Mouse (Mus musculus): ENCODE data around the gene Anks1b.

Anks1b gene

GRCm38 (mm10) chr10:89974361-89974760, 101.1 kb downstream of the Anks1b start:
- no peak for DNase-seq (ENCODE audit: low read depth)

- DNase-seq (ENCODE audit: low read depth) = no peak
Observed at GRCm38 (mm10) chr10:89975431-89975841, 102.1 kb downstream of the Anks1b start.

GRCm38 (mm10) chr10:89976577-89976976, 103.3 kb downstream of the Anks1b start:
- no peak for DNase-seq (ENCODE audit: low read depth)

GRCm38 (mm10) chr10:89994171-89994570, 120.9 kb downstream of the Anks1b start:
- no peak for DNase-seq (ENCODE audit: low read depth)

- DNase-seq (ENCODE audit: low read depth) = no peak
Observed at GRCm38 (mm10) chr10:89995621-89996428, 122.5 kb downstream of the Anks1b start.

- no peak for DNase-seq (ENCODE audit: low read depth)
Observed at GRCm38 (mm10) chr10:90003980-90004729, 130.8 kb downstream of the Anks1b start.

- DNase-seq (ENCODE audit: low read depth) = no peak
Observed at GRCm38 (mm10) chr10:90004882-90005281, 131.6 kb downstream of the Anks1b start.

GRCm38 (mm10) chr10:90033037-90033436, 159.7 kb downstream of the Anks1b start:
- no peak for DNase-seq (ENCODE audit: low read depth)

- DNase-seq (ENCODE audit: low read depth) = no peak
Observed at GRCm38 (mm10) chr10:90043287-90043686, 170.0 kb downstream of the Anks1b start.

- DNase-seq (ENCODE audit: low read depth) = no peak
Observed at GRCm38 (mm10) chr10:90043773-90044172, 170.5 kb downstream of the Anks1b start.

GRCm38 (mm10) chr10:90044229-90044628, 170.9 kb downstream of the Anks1b start:
- DNase-seq (ENCODE audit: low read depth) = no peak

GRCm38 (mm10) chr10:90068651-90069050, 195.3 kb downstream of the Anks1b start:
- no peak for DNase-seq (ENCODE audit: low read depth)

- DNase-seq (ENCODE audit: low read depth) = no peak
Observed at GRCm38 (mm10) chr10:90077930-90078329, 204.6 kb downstream of the Anks1b start.

- DNase-seq (ENCODE audit: low read depth) = no peak
Observed at GRCm38 (mm10) chr10:90081151-90081550, 207.8 kb downstream of the Anks1b start.

- peak; percentile 13 for DNase-seq (ENCODE audit: low read depth)
Observed at GRCm38 (mm10) chr10:90081630-90082029, 208.3 kb downstream of the Anks1b start.

- no peak for DNase-seq (ENCODE audit: low read depth)
Observed at GRCm38 (mm10) chr10:90093877-90094276, 220.6 kb downstream of the Anks1b start.

- no peak for DNase-seq (ENCODE audit: low read depth)
Observed at GRCm38 (mm10) chr10:90112662-90113061, 239.4 kb downstream of the Anks1b start.

GRCm38 (mm10) chr10:90116867-90117266, 243.6 kb downstream of the Anks1b start:
- no peak for DNase-seq (ENCODE audit: low read depth)

- no peak for DNase-seq (ENCODE audit: low read depth)
Observed at GRCm38 (mm10) chr10:90117836-90118235, 244.5 kb downstream of the Anks1b start.

GRCm38 (mm10) chr10:90137538-90137937, 264.2 kb downstream of the Anks1b start:
- no peak for DNase-seq (ENCODE audit: low read depth)

GRCm38 (mm10) chr10:90140947-90141346, 267.6 kb downstream of the Anks1b start:
- no peak for DNase-seq (ENCODE audit: low read depth)

- no peak for DNase-seq (ENCODE audit: low read depth)
Observed at GRCm38 (mm10) chr10:90144444-90144843, 271.1 kb downstream of the Anks1b start.

- DNase-seq (ENCODE audit: low read depth) = peak; percentile 1
Observed at GRCm38 (mm10) chr10:90151510-90151909, 278.2 kb downstream of the Anks1b start.

Data from c-Kit-positive CD71-negative TER-119-negative erythroid progenitor cells, embryonic 14.5 days (primary cell).